Mouse (Mus musculus): ENCODE data around the gene Ccdc9b.
A peak's percentile ranks its signal among the peaks of the same experiment; 100 is the strongest.

Gene Ccdc9b

DNA sequence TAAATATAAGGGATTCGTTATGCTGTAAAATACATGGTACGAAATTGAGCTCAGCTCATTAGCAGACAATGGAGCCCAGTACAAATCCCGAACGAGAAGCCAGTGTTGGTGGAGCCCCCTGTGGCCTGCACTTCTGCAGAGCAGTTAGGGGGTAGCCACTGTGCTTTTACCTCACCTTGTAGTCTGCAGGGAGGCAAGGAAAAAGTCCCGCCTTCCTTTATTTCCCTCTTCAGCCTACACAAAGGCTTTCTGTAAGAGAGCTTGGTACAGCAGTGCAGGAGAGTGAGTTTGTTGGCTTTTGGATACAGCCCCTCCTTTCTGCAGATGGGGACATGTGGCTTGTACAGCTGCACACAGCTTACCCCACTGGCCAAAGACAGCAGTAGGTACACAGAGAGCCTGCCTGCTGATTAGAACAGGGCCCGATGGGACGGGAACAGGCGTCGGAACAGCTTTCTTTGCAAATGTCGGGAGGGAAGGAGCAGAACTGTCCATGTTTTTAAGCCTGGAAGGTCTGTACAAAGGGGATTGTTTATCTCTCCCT is 13.0 kb downstream of the Ccdc9b start:
- DNase-seq (ENCODE audit: low read depth, low spot score), result no peak

DNA sequence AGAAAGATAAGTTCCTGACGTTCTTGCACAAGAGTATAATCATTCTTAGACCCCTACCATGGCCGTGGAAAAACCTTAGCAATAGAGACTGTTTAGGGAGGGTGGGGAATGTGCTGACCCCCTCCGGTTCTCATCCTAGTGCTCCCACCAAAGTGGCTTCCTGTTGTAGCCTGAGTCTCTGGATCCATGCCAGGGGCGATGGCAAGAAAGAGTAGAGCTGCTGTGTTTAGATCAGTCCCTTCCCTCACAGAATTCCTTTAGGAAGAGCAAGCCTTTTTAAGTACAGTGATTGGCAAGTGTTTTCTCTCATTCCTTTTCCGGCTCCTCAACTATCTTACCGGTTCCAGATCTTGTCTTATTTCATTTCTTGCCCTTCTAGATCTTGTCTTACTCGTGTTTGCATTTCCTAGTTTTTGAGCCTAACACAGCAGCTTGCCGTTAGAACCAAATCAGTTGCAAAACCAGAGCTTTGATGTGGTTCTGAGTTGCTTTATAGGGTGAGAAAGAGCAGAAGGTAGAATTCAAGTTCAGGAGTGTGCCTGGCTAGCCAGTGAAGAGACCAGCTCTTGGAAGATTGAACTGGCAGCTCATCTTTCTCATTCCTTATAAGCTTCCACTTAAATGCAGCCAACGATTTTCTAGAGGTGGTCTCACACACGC is 15.0 kb downstream of the Ccdc9b start:
- no peak for DNase-seq (ENCODE audit: low read depth, low spot score)

DNA sequence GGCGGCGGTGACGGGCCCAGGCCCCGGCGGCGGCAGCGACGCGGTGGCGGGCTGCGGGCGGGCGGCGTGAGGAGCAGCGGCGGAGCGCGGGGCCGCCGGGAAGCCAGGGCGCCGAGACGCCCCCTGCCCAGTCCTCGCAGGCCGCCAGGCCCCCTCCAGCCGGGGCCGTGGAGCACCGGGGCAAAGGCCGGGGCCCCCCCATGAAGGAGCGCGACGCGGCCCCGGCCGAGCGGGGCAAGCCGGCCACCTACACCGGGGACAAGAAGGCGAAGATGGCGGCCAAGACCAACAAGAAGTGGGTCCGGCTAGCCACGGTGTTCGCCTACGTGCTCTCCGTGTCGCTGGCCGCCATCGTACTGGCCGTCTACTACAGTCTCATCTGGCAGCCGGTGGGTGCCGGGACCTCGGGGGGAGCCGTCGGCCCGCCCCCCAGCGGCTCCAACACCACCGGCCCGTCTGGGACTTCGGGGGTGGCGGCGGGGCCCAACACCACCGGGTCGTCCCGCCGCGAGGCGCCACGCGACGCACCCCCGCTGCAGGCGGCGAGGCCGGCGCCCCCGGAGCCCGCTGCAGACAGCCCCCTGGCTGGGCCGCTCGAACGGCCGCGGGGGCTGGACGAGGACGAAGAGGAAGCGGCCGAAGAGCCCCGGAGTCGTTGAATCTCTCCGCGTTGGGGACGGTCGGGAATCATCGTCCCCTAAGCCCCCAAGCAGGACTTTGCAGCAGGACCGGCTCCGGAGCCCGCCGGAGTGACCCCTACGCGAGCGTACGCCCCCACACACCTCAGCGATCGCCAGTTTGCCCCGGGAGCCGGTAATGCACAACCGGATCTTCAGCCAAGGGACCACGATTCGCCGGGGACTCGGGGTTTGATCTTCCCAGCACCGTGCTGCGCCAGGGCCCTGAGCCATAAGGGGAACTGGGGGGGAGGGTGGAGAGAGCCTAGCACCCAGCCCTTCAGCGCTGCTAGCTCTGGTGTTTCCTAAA is 16.3 kb downstream of the Ccdc9b start:
- no peak for DNase-seq (ENCODE audit: low read depth, low spot score)

DNA sequence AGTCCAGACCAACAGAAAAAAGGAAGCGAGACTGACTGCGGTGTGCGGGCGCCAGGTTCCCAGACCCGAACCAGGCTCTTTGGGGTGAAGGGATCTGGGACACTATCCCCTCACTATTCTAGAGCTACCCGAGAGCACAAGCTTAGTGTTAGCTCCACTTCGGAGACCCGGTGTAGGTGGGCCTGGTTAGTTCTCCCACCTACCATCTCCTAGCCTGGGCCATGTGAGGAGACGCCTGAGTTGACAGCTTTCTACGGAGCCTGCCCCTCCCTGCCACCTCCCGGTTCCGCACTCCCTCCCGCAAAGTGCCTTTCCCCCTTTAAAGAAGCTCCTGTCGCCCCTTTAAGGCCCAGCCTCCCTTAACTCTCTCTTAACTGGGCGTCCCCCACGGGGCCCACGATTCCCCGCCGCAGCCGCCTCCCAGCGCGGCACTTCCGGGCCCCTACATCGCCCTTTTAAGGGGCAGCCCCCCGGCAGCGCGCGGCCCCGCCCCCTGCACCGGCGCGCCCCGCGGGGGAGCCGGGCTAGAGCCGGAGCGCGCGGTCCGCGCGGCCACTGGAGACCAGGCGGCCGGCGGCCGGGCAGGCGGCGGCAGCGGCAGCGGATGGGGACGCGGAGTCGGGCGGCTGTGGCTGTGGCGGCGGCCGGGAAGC is 17.1 kb downstream of the Ccdc9b start, which contains the start of gene Inafm2:
Gene Inafm2, plus strand, starts transcription at position 527 of the 653 bp plus-strand sequence.
- peak; percentile 91 for DNase-seq (ENCODE audit: low read depth, low spot score)

DNA sequence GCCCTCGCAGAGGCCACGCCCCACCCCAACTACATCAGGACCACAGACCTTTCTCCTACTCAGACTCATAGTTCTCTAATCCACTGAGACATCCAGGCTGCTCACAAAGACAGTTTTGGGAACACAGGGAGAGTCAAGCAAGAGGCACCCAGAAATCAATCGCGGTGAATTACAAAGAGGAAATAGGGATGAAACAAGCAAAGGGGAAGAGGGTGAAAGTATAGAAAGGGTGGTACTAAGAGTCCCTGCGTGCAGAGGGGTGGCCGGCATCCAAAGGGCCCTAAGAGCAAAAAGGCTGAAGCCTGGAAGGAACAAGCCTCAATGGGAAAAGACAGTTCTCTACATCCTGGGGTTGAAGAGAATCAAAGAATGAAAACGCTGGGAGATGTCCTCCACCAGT is 17.8 kb downstream of the Ccdc9b start:
- no peak for DNase-seq (ENCODE audit: low read depth, low spot score)

DNA sequence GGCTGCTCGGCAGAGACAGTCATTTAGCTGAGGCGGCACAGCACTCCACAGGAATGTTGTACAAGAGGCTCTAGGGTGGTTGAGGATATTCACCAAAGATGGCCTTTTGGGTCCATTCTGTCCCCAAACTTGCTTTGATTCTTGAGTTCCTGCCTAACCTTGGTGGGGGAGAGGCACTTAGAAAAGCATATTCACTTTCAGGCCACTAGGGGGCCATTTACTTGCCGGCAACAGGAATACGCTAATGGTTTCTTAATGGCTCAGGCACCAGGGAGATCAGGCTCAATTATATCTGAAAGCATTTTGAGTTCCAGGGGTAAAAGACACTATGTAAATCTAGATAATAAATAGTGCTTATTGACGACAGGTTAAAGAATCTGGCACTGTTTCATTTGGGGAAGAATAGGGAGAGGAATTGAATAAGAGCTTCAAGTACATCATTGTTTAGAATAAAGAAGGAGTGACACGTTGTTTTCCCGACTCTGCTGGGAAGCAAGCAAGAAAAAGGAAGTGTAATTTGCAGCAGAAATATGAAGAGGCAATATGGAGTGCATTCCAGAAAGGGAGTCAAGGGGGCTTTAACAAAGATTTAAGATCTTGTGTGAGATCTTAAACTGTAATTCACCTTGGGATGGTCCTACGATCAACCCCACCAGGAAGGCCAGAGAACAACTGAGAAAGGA is 19.1 kb downstream of the Ccdc9b start:
- peak; percentile 67 for DNase-seq (ENCODE audit: low read depth, low spot score)

DNA sequence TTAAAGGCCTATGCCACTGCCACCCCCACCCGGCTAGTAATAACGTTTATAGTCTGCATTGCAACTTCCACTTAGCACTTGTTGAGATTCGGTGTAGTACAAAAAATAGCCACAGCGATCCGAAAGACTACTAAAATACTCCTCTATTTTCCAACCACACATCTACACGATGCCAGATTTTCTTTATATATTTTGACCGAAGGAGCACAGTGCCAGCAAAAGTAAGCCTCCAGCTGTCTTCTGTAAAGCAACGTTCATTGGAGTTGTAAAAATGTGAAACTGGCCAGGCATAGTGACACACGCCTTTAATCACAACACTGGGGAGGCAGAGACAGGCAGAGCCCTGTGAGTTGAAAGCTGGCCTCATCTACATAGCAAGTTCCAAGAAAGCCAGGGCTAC is 21.3 kb downstream of the Ccdc9b start:
- no peak for DNase-seq (ENCODE audit: low read depth, low spot score)

DNA sequence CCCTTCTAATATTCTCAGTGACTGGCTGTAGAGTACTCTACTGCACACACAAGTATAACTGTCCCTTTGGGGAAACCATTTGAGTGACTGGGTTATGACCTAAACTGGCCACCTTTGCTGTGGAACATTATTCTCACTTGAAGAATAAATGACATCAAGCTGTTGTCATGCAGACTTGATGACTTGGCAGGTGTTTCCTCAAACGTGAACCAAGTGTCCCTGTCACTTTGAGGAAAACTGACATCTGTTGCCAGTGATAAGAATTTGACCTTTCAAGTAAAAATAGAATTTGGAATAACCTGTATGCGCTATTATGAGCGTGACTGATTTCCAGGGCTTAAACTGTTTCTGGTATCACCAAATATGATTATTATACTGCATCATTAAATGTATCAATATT is 22.1 kb downstream of the Ccdc9b start:
- DNase-seq (ENCODE audit: low read depth, low spot score), result no peak

DNA sequence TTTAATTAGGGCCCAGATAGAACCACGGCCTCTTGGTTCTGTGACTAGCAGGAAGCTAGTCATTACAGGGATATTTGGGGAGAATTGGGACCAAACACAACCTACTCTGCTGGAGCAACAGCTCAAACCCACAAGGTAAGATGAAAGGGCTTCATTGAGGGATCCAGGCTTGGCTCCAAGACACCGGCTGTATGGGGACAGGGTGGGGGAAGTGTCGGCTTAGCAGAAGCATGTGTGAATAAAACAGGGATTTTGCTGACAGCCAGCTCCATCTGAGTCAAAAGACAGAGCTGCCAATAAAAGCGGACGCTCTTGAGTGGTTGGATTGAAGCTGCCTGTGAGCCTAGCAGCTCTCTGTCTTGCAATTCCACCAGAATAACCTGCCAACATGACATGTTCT is 29.1 kb downstream of the Ccdc9b start:
- no peak for DNase-seq (ENCODE audit: low read depth, low spot score)

DNA sequence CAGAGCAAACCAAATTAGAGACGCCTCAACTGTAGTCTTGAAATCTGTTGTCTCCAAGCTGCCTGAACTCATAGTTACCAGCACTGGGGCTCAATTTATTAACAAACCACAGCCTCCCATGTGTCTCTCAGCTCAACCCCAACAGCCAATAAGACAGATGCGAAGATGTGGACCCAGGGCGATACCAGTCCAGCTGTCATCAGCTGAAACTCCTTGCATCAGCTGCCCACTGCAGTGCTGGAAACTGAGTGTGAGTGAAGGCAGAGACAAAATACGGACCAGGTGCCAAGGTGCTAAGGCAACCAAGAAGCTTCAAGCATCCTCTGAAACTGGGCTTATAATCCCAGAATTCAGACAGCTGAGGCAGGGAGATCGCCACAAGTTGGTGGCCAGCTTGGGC is 30.5 kb downstream of the Ccdc9b start:
- no peak for DNase-seq (ENCODE audit: low read depth, low spot score)

DNA sequence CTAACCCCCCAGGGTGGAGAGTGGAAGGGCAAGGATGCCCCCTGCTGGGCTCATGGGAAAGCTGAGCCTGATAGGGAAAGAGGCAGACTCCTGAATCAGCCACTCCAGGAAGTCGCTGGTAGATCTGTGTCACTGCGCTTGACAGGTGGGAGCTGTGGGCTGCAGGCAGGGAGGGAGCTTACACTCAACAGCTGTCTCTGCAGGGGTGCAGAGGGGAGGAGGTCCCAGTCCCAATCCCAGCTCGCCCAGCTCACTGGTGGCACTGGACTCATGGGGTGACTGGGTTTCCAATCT is 31.9 kb downstream of the Ccdc9b start:
- DNase-seq (ENCODE audit: low read depth, low spot score), result no peak

DNA sequence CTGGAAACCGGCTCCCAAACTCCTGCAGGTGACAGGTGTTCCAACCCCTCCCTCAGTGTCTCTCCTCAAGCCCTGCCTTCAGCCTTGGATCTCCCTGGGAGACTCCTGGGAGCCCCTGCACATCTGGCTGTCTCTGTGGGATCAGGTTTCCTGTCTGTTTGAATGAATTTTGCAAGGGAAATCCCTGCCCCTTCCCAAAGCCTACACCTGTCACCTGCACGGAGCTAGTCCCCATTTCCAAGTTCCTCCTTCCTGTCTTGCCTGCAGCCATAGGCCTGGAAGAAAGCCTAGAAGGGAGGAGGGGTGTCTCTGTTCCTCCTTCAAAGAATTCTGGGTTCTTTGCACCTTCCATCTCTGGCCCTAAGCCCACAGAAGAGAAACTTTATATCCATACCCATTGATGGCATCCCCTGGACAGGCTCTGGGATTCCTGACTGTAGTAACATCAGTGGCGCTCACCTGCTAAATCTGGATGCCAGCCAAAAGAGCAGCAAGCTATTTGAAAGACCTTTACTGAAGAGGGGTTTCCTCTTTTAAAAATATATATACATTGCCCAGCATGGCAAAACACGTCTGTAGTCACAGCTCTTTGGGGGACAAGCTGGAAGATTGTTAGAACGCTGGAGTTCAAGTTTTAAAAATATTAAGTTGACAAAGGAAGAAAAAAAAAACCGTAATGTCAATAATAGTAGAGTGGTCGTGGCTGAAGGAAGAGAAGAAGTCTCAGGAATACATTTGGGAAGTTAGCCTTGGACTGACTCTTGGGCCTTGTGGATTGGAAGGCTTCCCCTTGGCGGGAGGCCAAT is 32.4 kb downstream of the Ccdc9b start:
- DNase-seq (ENCODE audit: low read depth, low spot score), result no peak

DNA sequence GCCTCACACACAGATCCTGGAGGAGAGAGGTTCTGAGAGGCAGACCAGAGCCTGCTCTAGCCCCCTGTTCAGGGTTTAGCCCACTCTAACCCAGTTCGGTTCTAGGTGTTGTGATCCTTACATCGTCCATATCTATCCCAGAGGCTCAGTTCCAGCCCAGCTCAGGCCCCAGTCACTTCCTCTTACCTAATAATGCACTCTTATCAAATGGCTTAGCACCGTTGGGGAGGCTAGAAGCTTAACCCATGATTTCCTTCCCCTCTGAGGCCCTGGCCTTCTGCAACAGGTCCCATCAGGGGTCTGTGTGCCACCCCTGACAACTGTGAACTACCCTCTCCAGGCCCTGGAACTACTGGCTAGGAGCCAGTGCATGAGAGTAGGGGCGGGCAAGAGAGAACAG is 33.3 kb downstream of the Ccdc9b start:
- DNase-seq (ENCODE audit: low read depth, low spot score), result no peak

DNA sequence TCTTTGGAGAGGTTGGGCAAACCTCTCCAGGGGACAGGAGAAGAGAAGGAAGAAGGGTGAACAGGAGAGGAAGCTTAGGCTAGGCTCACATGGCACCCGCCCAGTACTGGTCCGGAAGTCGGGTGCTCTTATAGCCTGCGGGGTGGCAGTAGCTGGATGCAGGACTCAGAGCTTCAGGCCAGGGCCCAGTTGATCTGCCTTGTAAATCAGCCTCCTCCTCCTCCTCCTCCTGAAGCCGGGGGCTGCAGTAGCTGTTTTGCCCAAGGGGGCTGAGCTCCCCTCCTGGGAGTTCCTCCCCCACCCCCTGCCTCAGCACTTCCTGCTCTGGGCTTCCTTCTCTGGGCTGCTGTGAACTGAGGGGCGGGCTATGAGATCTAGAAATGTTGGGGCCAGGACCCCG is 34.1 kb downstream of the Ccdc9b start, which contains the start of gene Plcb2:
Gene Plcb2, minus strand, starts transcription at position 102 of the 400 bp plus-strand sequence.
- DNase-seq (ENCODE audit: low read depth, low spot score), result no peak

DNA sequence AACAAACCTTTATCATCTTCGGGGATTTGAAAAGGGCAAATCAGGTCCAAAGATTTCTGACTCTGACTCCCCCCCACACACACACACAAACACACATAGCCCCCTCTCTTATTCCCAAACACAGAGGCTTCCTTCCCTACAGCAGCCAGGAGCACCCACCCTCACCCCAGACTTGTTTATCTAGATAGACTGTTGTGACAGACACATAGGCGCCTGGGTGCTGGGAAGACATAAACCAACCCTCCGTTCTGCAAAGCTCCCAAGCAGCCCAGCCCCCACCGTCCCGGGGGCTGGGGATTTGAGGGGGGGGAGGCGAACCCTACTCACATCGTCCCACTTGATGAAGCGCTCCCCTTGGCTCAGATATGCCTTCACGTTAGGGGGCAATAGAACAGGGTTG is 34.5 kb downstream of the Ccdc9b start:
- DNase-seq (ENCODE audit: low read depth, low spot score), result no peak

DNA sequence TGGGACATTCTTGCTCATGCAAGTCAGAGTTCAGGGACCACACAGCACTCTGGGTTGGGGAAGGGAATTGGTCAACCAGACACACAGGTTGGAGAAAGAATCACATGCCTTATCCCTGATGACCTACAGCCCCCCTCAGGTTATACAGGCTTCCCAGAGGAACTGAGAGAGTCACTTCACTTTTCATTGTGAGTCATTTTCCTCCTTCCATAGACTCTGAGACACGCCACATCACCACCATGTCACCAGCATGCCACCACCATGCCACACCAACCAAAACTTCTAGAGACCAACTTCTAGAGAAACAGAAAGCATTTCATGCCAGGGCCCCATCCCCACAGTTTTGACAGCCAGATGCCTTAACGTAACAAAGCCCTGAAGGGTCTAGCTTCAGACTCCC is 35.6 kb downstream of the Ccdc9b start:
- no peak for DNase-seq (ENCODE audit: low read depth, low spot score)

DNA sequence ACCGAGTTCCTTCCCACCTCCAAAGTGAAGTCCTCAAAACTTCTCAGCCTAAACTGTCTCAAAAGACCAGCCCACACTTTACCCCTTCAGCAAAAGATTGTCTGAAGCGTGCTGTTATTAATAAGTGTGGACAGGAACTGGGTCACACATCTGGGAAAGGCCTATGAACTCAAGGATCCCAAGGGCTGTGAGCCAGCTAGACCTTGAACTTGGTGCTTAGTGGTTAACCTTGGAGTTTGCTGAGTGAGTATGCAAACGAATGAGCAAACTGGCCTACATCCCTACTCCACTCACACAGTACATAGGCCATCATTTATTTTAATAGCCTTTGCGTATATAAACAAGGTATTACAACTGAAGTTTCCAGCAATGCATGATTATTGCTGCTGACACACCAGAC is 37.0 kb downstream of the Ccdc9b start:
- DNase-seq (ENCODE audit: low read depth, low spot score), result no peak

DNA sequence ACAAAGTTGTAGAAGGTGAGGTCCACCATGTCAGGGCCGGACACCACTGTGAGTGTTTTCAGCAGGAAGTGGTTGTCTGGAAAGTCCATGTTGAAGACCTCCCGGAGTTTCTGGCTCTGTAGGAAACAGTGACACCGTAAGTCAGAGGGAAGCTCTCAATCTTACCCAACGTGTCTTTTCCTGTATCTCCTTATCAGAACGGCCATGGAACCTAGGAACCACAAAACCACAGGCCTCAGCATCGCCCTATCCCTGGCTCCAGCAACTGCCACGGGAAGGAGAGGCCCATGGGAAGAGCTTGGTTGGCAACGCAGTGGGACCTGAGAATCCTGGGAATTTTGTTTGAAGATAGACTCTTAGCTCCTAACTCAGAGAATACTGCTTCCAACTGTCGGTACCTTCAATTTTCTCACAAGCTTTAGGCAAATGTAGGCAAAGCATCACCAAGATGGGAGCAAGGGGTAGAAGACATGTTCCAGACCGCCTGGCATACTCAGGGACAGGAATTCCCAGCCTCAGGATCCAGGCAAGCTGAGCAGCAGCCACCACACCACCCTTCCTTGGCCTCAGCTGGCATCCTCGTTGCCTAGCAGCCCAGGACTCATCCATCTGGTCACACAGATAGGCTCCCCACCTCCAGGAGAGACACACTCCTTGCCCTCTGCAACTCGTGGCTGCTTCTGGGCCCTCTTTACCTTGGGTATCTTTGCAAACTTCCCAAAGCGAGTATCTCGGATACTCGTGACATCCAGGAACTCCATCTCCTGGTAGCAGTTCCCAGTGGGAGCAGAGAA is 38.6 kb downstream of the Ccdc9b start:
- DNase-seq (ENCODE audit: low read depth, low spot score), result no peak

DNA sequence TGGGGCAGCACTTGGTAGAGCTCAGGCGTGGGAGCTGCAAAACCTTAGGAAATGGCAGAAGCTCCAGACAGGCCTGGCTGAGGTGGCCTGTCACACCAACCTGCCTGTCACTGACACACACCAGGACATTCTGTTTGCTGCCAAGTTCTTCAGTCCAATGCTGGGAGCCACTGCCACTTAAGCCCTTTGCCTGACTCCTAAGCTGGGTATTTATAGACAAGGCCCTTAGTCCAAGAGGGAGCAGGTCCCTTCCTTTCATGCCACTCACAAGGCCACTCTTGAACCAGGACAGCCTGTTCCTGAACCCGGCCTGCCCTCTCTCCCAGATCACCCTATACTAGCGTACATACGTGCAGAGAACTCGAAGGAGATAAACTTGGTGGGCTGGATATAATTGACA is 45.8 kb downstream of the Ccdc9b start:
- DNase-seq (ENCODE audit: low read depth, low spot score), result no peak

DNA sequence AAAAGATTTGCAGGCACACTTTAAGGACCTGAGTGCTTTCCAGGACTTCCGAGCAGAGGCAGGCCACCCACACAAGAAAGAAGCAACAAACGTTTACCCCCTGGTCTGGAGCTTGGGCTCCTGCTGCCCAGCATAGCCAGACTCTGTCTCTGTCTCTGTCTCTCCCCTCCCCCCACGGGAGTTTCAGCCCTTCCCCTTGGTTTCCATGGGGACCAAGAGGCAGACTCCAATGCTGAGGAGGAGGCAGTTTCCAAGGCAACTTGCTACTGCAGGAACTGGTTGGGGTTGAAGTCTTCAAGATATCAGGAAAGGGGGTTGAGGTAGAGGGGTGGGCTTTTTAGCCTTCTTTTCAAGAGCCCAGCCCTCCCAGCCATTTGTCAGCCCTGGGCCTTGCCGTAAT is 48.2 kb downstream of the Ccdc9b start:
- no peak for DNase-seq (ENCODE audit: low read depth, low spot score)

Data from mesoderm, embryonic 11.5 days (tissue).